Mouse (Mus musculus): ENCODE results near the gene Ank. TPM values are rescaled to one million over a fixed set of nuclear protein-coding genes. Genes with fewer than 3 reads are reported as not detected.

Gene Ank
- polyA plus RNA-seq, 1 experiment, result 9.7 TPM

DNA sequence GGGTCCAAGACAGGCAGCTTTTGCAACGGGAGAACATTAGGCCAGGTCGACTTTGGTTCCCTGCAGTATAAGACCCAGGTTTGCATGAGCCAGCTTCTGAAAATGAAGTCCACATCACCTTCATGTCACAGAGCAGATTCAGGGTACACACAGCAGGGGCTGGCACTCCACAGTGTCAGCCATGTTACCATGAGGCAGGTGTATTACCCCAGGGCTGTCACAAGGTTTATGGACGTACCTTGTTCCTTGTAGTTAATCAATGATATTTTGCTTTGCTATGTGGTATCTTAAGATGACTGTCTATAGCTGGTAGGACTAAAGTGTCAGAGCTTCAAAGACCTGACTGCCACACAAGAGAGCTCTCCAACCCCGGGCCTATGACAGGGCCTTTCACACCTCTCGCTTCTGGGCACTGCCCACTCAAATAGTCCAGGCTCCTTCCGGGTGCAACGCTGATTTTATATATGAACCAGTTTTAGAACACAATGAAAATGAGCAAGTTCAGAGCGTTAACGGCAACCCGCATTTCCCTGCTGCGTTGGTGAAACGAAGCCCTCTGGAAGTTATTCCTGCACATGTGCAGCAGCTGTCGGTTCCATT is 132.4 kb downstream of the Ank start:
- Histone ChIP-seq H3K4me1 (ENCODE audit: control insufficient read depth, insufficient read depth, low read length) (peaks cover 2% of the 10 kb centered on the region), H3K9ac (ENCODE audit: low read depth, poor library complexity, severe bottlenecking) (no peak overlapping the region), H3K4me3 (ENCODE audit: low read depth, low read length) (no peak overlapping the region), H3K9me3 (replicated peaks; ENCODE audit: control insufficient read depth, insufficient read depth, low read length, poor library complexity, severe bottlenecking) (no peaks in the 10 kb centered on the region), H3K36me3 (ENCODE audit: control insufficient read depth, insufficient read depth, low read length, poor library complexity, severe bottlenecking) (0 out of 2 replicates have a peak, but pooled peaks cover 3% of the 10 kb centered on the region), H3K27ac (ENCODE audit: insufficient read depth, low read length) (no peak overlapping the region), H3K27me3 (ENCODE audit: control insufficient read depth, insufficient read depth, low read length, poor library complexity, severe bottlenecking) (no peaks in the 10 kb centered on the region)
- TF ChIP-seq CTCF (IDR thresholded peaks at IDR 0.05; ENCODE audit: low read depth, low read length), result no peak
- no peak for TF ChIP-seq POLR2A (IDR thresholded peaks at IDR 0.05; ENCODE audit: insufficient read depth, low read length)
- TF ChIP-seq EP300 (IDR thresholded peaks at IDR 0.05; ENCODE audit: insufficient read depth, low read depth, low read length), result no peak

DNA sequence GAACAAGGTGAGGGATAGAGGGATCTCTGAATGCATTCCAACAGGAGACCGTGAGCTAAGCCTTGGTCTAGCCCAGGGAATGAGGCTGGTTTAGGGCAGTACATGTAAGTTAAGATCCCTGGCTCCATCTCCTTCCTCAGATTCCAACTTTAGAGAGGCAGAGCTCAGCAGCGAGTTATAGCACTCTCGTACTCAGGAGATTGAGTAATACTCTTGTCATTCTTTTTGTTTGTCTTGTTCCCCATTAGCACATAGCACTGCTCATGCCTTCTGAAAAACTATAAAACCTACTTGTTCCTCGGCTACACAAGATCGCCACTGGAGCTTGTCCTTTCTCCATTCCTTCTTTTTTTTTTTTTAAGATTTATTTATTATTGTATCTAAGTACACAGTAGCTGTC is 134.0 kb downstream of the Ank start:
- Histone ChIP-seq H3K4me1 (ENCODE audit: control insufficient read depth, insufficient read depth, low read length) (peaks cover 2% of the 10 kb centered on the region), H3K27me3 (ENCODE audit: control insufficient read depth, insufficient read depth, low read length, poor library complexity, severe bottlenecking) (no peaks in the 10 kb centered on the region), H3K9ac (ENCODE audit: low read depth, poor library complexity, severe bottlenecking) (no peak overlapping the region), H3K4me3 (ENCODE audit: low read depth, low read length) (no peak overlapping the region), H3K9me3 (replicated peaks; ENCODE audit: control insufficient read depth, insufficient read depth, low read length, poor library complexity, severe bottlenecking) (no peaks in the 10 kb centered on the region), H3K36me3 (ENCODE audit: control insufficient read depth, insufficient read depth, low read length, poor library complexity, severe bottlenecking) (0 out of 2 replicates have a peak, but pooled peaks cover 3% of the 10 kb centered on the region), H3K27ac (ENCODE audit: insufficient read depth, low read length) (no peak overlapping the region)
- TF ChIP-seq CTCF (IDR thresholded peaks at IDR 0.05; ENCODE audit: low read depth, low read length) (no peak), EP300 (IDR thresholded peaks at IDR 0.05; ENCODE audit: insufficient read depth, low read depth, low read length) (no peak), POLR2A (IDR thresholded peaks at IDR 0.05; ENCODE audit: insufficient read depth, low read length) (no peak)

DNA sequence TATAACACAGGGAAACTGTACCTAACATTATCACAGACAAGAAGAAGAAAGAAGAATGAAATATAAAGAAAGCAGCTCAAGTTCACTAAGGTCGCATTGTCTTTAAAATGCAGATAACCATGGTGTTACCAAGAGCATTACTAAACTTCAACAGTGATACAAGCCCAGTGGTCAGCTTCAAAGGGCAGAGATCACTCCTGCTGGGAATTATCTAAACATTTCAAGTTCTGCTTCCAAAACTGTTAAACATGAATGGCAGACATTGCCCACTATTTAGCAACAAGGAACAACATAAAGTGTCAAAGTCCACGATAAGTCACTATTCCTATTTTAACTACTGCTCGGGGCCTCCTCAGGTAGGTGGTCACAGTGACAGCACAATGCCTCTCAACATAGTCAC is 138.1 kb downstream of the Ank start:
- Histone ChIP-seq H3K9ac (ENCODE audit: low read depth, poor library complexity, severe bottlenecking) (no peak overlapping the region), H3K27me3 (ENCODE audit: control insufficient read depth, insufficient read depth, low read length, poor library complexity, severe bottlenecking) (no peaks in the 10 kb centered on the region), H3K27ac (ENCODE audit: insufficient read depth, low read length) (no peak overlapping the region), H3K9me3 (replicated peaks; ENCODE audit: control insufficient read depth, insufficient read depth, low read length, poor library complexity, severe bottlenecking) (no peaks in the 10 kb centered on the region), H3K36me3 (ENCODE audit: control insufficient read depth, insufficient read depth, low read length, poor library complexity, severe bottlenecking) (peaks cover 13% of the 10 kb centered on the region; the same call in 1 of the 2 replicates), H3K4me1 (ENCODE audit: control insufficient read depth, insufficient read depth, low read length) (peaks cover 2% of the 10 kb centered on the region), H3K4me3 (ENCODE audit: low read depth, low read length) (no peak overlapping the region)
- TF ChIP-seq EP300 (IDR thresholded peaks at IDR 0.05; ENCODE audit: insufficient read depth, low read depth, low read length) (no peak), CTCF (IDR thresholded peaks at IDR 0.05; ENCODE audit: low read depth, low read length) (no peak), POLR2A (IDR thresholded peaks at IDR 0.05; ENCODE audit: insufficient read depth, low read length) (no peak)

GRCm38 (mm10) chr15:27605252-27605651 is 138.8 kb downstream of the Ank start:
- no peaks in the 10 kb centered on the region for H3K27me3 ChIP-seq (ENCODE audit: control insufficient read depth, insufficient read depth, low read length, poor library complexity, severe bottlenecking)
- peaks cover 13% of the 10 kb centered on the region; the same call in 1 of the 2 replicates for H3K36me3 ChIP-seq (ENCODE audit: control insufficient read depth, insufficient read depth, low read length, poor library complexity, severe bottlenecking)
- no peak overlapping the region for H3K4me3 ChIP-seq (ENCODE audit: low read depth, low read length)
- H3K9ac ChIP-seq (ENCODE audit: low read depth, poor library complexity, severe bottlenecking), result no peak overlapping the region
- peaks cover 2% of the 10 kb centered on the region for H3K4me1 ChIP-seq (ENCODE audit: control insufficient read depth, insufficient read depth, low read length)
- no peaks in the 10 kb centered on the region for H3K9me3 ChIP-seq (replicated peaks; ENCODE audit: control insufficient read depth, insufficient read depth, low read length, poor library complexity, severe bottlenecking)
- TF ChIP-seq EP300 (IDR thresholded peaks at IDR 0.05; ENCODE audit: insufficient read depth, low read depth, low read length), result no peak
- TF ChIP-seq POLR2A (IDR thresholded peaks at IDR 0.05; ENCODE audit: insufficient read depth, low read length), result no peak
- TF ChIP-seq CTCF (IDR thresholded peaks at IDR 0.05; ENCODE audit: low read depth, low read length), result no peak
- no peak overlapping the region for H3K27ac ChIP-seq (ENCODE audit: insufficient read depth, low read length)

- H3K27ac ChIP-seq (ENCODE audit: insufficient read depth, low read length), result no peak overlapping the region
- H3K27me3 ChIP-seq (ENCODE audit: control insufficient read depth, insufficient read depth, low read length, poor library complexity, severe bottlenecking), result no peaks in the 10 kb centered on the region
- TF ChIP-seq CTCF (IDR thresholded peaks at IDR 0.05; ENCODE audit: low read depth, low read length) (no peak), EP300 (IDR thresholded peaks at IDR 0.05; ENCODE audit: insufficient read depth, low read depth, low read length) (no peak)
- no peaks in the 10 kb centered on the region for H3K4me1 ChIP-seq (ENCODE audit: control insufficient read depth, insufficient read depth, low read length)
- no peak overlapping the region for H3K9ac ChIP-seq (ENCODE audit: low read depth, poor library complexity, severe bottlenecking)
- no peaks in the 10 kb centered on the region for H3K9me3 ChIP-seq (replicated peaks; ENCODE audit: control insufficient read depth, insufficient read depth, low read length, poor library complexity, severe bottlenecking)
- H3K36me3 ChIP-seq (ENCODE audit: control insufficient read depth, insufficient read depth, low read length, poor library complexity, severe bottlenecking), result peaks cover 12% of the 10 kb centered on the region
- H3K4me3 ChIP-seq (ENCODE audit: low read depth, low read length), result no peak overlapping the region
Measured at GRCm38 (mm10) chr15:27609554-27609953, 143.1 kb downstream of the Ank start.

- Histone ChIP-seq H3K4me3 (ENCODE audit: low read depth, low read length) (no peak overlapping the region), H3K27ac (ENCODE audit: insufficient read depth, low read length) (no peak overlapping the region), H3K9me3 (replicated peaks; ENCODE audit: control insufficient read depth, insufficient read depth, low read length, poor library complexity, severe bottlenecking) (no peaks in the 10 kb centered on the region), H3K9ac (ENCODE audit: low read depth, poor library complexity, severe bottlenecking) (no peak overlapping the region), H3K36me3 (ENCODE audit: control insufficient read depth, insufficient read depth, low read length, poor library complexity, severe bottlenecking) (peaks cover 10% of the 10 kb centered on the region; the same call in 1 of the 2 replicates), H3K4me1 (ENCODE audit: control insufficient read depth, insufficient read depth, low read length) (no peaks in the 10 kb centered on the region), H3K27me3 (ENCODE audit: control insufficient read depth, insufficient read depth, low read length, poor library complexity, severe bottlenecking) (no peaks in the 10 kb centered on the region)
- peak; percentile 16 for TF ChIP-seq CTCF (IDR thresholded peaks at IDR 0.05; ENCODE audit: low read depth, low read length)
- TF ChIP-seq POLR2A (IDR thresholded peaks at IDR 0.05; ENCODE audit: insufficient read depth, low read length), result no peak
- TF ChIP-seq EP300 (IDR thresholded peaks at IDR 0.05; ENCODE audit: insufficient read depth, low read depth, low read length), result no peak
Measured at GRCm38 (mm10) chr15:27612533-27613221, 146.2 kb downstream of the Ank start.

All from ES-Bruce4 (cell line).